Mouse (Mus musculus) hindbrain, embryonic 11.5 days (tissue): Measurements from ENCODE around the gene Ms4a1. TPM values are rescaled to one million over a fixed set of nuclear protein-coding genes. Genes with fewer than 3 reads are reported as not detected.
A peak's percentile ranks its signal among the peaks of the same experiment; 100 is the strongest.
"Not testable (repeated sequence)": the region's sequence is repeated elsewhere in the genome, so short reads cannot be mapped to it uniquely, and the experiment has no call there.

ENCODE experiments used
- ATAC-seq: fragments of 200-750 bp; cut with Nextera tagmentation; 2 replicates; pipeline ENCODE4 v1.8.0; 2017; ENCODE audit warnings: mild to moderate bottlenecking, moderate TSS enrichment, moderate library complexity; ENCODE audit not compliant: low FRiP score
- DNase-seq: peaks from one replicate; pipeline ENCODE4 v3.0.0-alpha.2; 2015; ENCODE audit warnings: low spot score
- H3K27ac ChIP-seq: fragments of 300-500 bp; sonication (generic); 2 replicates; pipeline ENCODE4 v1.5.1; 2014; ENCODE audit warnings: mild to moderate bottlenecking, low read depth, low read length
- H3K27me3 ChIP-seq: fragments of 300-500 bp; sonication (generic); 2 replicates; pipeline ENCODE4 v1.6.1; 2014; ENCODE audit warnings: mild to moderate bottlenecking, low read length, moderate library complexity, mixed read lengths; ENCODE audit not compliant: control insufficient read depth, insufficient read depth
- H3K36me3 ChIP-seq: fragments of 300-500 bp; sonication (generic); 2 replicates; pipeline ENCODE4 v1.6.1; 2014; ENCODE audit warnings: mild to moderate bottlenecking, low read length, moderate library complexity, mixed read lengths; ENCODE audit not compliant: control insufficient read depth, insufficient read depth
- H3K4me1 ChIP-seq: fragments of 300-500 bp; sonication (generic); replicated peaks from 2 replicates; pipeline ENCODE4 v1.6.1; 2014; ENCODE audit warnings: low read length, mixed read lengths; ENCODE audit not compliant: control insufficient read depth, insufficient read depth
- H3K4me2 ChIP-seq: fragments of 300-500 bp; sonication (generic); replicated peaks from 2 replicates; pipeline ENCODE4 v1.6.1; 2014; ENCODE audit warnings: mild to moderate bottlenecking, low read depth, low read length
- H3K4me3 ChIP-seq: fragments of 300-500 bp; sonication (generic); 2 replicates; pipeline ENCODE4 v1.5.1; 2014; ENCODE audit warnings: low read depth, low read length
- H3K9ac ChIP-seq: fragments of 300-500 bp; sonication (generic); 2 replicates; pipeline ENCODE4 v1.6.1; 2014; ENCODE audit warnings: low read depth, low read length
- H3K9me3 ChIP-seq: fragments of 300-500 bp; sonication (generic); 2 replicates; pipeline ENCODE4 v1.6.1; 2016; ENCODE audit warnings: low read length; ENCODE audit not compliant: control insufficient read depth
- WGBS: fragments of 180-500 bp; shearing (Covaris S2); extraction: QIAGEN DNeasy Blood & Tissue Kit; methylation state at CpG from one replicate; pipeline ENCODE4 v1.1.7; 2014; 5-methylcytosine and 5-hydroxymethylcytosine counted together
- polyA plus RNA-seq: library from polyadenylated mRNA; unstranded; fragments of >200 nt; fragmentation: Nextera tagmentation; extraction: Ambion mirVana; gene quantifications from 2 replicates; pipeline ENCODE4 v1.2.1, GENCODE M21; 2014

The Ms4a1 gene
- polyA plus RNA-seq: not detected in 2 replicates

DNA sequence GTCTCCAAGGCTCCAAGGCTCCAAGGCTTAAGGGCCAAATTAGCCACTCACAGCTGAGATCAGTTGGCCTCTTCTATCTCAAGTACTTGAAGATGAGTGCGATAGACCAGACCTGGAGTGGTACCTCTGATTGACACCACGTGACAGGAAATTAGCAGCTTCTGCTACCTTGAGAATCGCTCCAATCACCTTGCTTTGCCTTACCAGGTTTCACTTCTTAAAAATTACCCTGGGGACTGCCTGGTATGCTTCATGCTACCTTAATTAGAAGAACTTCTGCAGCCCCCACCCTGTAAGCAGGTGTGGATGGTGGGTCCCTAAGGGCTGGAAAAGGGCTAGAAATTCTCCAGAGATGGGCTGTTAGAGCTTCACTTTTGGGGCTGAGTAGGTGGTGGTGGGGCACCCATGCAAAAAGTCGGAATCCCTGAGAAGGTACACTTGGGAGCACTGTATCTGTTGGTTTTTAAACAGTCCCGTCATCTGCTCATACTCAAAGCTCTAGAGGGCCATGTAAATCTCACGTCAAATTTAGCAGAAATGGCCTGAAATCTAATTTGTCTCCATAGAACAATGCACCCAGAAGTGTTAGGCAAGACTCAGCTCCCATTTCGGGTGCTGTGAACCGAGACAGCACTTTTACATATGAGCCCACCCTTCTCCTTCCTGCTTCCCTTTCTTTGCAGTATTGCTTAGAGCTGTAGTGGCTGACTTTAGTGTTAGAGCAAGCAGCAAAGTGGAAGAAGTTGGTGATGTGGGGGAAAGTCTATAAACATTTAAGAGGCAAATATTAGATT is at the start of gene Ms4a1:
Ms4a1 (minus strand) TSS at position 190 of the 794 bp plus-strand sequence.
- no peaks in the 10 kb centered on the region for H3K9me3 ChIP-seq
- 78% methylated on average over 8 of the region's 8 CpGs for whole genome bisulfite sequencing
- no peaks in the 10 kb centered on the region for H3K27me3 ChIP-seq
- no peaks in the 10 kb centered on the region for H3K4me1 ChIP-seq
- H3K9ac ChIP-seq: no peak within 1 kb of the TSS
- H3K36me3 ChIP-seq: no peaks in the 10 kb centered on the region
- no peak for DNase-seq
- no peak within 1 kb of the TSS for H3K27ac ChIP-seq
- no peak within 1 kb of the TSS for H3K4me2 ChIP-seq
- no peak for ATAC-seq
- no peak within 1 kb of the TSS for H3K4me3 ChIP-seq

DNA sequence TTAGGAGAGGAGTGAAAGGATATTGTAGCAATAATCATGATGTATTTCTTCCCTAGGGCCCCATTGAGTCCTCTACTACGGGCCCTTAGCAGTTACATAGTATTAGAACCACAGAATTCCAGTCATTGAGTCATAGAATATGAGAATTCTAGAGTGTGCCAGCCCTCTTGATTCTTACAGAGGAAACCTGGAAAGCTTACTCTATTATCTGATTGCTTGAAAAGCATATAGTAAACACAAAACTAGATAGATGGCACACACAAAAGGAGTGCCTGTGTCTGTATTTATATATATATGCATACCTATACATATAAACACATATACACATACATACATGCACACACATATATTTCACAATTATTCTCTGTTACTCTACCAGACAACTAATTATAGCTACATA is 48.3 kb upstream of the Ms4a1 start, which contains the start of gene Ms4a14:
Ms4a14 (minus strand) TSS at position 101 of the 400 bp plus-strand sequence.
- Histone ChIP-seq H3K4me1 (no peaks in the 10 kb centered on the region), H3K36me3 (no peaks in the 10 kb centered on the region), H3K4me2 (no peak within 1 kb of the TSS), H3K9me3 (no peaks in the 10 kb centered on the region), H3K4me3 (no peak within 1 kb of the TSS), H3K27ac (no peak within 1 kb of the TSS), H3K9ac (no peak within 1 kb of the TSS), H3K27me3 (no peaks in the 10 kb centered on the region)
- DNase-seq (no peak), ATAC-seq (no peak)
- WGBS: 71% methylated on average over 1 of the region's 1 CpGs

GRCm38 (mm10) chr19:11308888-11309287 is 42.8 kb upstream of the Ms4a1 start:
- Histone ChIP-seq H3K9ac (no peak overlapping the region), H3K9me3 (no peaks in the 10 kb centered on the region), H3K4me3 (no peak overlapping the region), H3K4me2 (no peak overlapping the region), H3K27ac (no peak overlapping the region), H3K4me1 (no peaks in the 10 kb centered on the region), H3K27me3 (no peaks in the 10 kb centered on the region), H3K36me3 (no peaks in the 10 kb centered on the region)
- DNase-seq (no peak), ATAC-seq (no peak)

DNA sequence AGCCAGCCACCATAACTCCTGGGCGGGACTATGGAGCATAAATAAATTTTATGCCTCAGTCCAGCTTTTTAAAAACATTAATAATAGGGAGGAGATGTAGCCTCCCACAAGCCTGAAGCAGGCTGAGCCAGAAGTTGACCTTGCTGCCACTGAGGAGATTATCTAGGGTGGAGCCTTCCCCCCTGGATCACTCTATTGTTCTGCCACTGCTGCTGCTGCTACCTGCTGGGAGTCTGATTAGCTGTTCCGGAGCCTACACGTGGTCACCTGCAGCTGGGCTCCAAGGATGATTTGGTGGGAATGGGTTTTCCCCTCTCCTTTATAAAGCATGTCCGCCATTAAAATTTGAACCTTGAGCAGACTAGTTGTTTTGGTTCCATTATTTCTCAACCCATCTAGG is 33.5 kb upstream of the Ms4a1 start:
- H3K9me3 ChIP-seq, H3K27ac ChIP-seq, H3K27me3 ChIP-seq, DNase-seq, H3K36me3 ChIP-seq, ATAC-seq, H3K4me1 ChIP-seq, H3K4me3 ChIP-seq, H3K4me2 ChIP-seq, H3K9ac ChIP-seq: not testable (repeated sequence)
- 45% methylated on average over 4 of the region's 4 CpGs for WGBS

DNA sequence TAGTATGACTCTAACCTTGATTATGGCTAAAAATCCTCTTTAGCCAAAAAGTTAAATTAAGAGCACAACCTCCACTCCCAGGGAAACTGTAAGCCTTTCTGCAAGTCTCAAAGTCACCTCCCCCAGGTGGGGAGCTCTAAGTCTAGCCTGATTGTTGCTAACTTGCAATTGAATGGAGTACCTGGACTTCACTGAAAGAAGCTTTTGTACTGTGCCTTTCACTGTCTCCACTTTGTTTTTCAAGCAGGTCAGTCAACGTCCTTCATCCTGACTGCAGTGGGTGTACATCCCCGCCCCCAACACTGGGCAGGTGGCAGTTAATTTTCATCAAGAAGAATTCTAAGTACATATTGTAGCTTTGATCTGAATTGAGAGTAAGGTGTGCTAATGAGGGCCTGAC is 32.9 kb upstream of the Ms4a1 start:
- no peak for DNase-seq
- Histone ChIP-seq H3K9ac (no peak overlapping the region), H3K27me3 (no peaks in the 10 kb centered on the region), H3K9me3 (no peaks in the 10 kb centered on the region), H3K4me1 (no peaks in the 10 kb centered on the region), H3K36me3 (no peaks in the 10 kb centered on the region), H3K4me2 (no peak overlapping the region), H3K27ac (no peak overlapping the region), H3K4me3 (no peak overlapping the region)
- WGBS: 52% methylated on average over 2 of the region's 2 CpGs
- no peak for ATAC-seq

DNA sequence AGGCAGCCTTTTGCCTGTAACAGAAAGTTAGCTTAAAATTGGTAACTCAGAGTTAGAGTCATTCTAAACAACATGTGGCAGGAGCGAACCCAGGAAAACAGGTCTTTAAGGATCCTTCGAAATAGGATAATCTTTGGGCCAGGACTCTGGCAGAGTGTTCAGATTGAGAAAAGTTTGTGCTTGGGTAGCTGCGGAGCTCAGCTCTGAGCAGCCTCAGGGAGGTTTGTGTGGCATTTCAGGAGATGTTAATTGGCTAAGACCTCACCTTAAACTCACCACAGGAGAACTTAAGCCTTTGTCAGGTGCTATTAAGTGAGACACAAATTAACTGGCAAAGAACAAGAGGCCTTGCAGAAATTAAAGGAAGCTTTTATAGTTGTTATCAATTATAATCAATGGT is 27.6 kb upstream of the Ms4a1 start:
- H3K9ac ChIP-seq, H3K4me3 ChIP-seq, H3K4me1 ChIP-seq, ATAC-seq, H3K9me3 ChIP-seq, H3K27ac ChIP-seq, H3K27me3 ChIP-seq, H3K4me2 ChIP-seq, H3K36me3 ChIP-seq: not testable (repeated sequence)
- peak; percentile 9 for DNase-seq
- 12% methylated on average over 3 of the region's 3 CpGs for WGBS

GRCm38 (mm10) chr19:11292990-11293389 is 26.9 kb upstream of the Ms4a1 start:
- H3K27ac ChIP-seq: no peak overlapping the region
- 19% methylated on average over 12 of the region's 12 CpGs for WGBS
- H3K4me2 ChIP-seq: peak overlapping the region; percentile 37
- no peaks in the 10 kb centered on the region for H3K4me1 ChIP-seq
- H3K9ac ChIP-seq: 0 out of 2 replicates have a peak overlapping the region, but pooled peaks have one; percentile 19
- H3K9me3 ChIP-seq: no peaks in the 10 kb centered on the region
- H3K27me3 ChIP-seq: no peaks in the 10 kb centered on the region
- H3K36me3 ChIP-seq: no peaks in the 10 kb centered on the region
- H3K4me3 ChIP-seq: no peak overlapping the region
- DNase-seq (peak; percentile 41), ATAC-seq (no peak)

GRCm38 (mm10) chr19:11283773-11284172 is 17.7 kb upstream of the Ms4a1 start, which contains the start of gene Ms4a5:
Ms4a5 (minus strand) TSS chr19:11283873.
- 91% methylated on average over 2 of the region's 2 CpGs for WGBS
- no peaks in the 10 kb centered on the region for H3K9me3 ChIP-seq
- no peak within 1 kb of the TSS for H3K9ac ChIP-seq
- no peak within 1 kb of the TSS for H3K4me2 ChIP-seq
- H3K27me3 ChIP-seq: no peaks in the 10 kb centered on the region
- no peak within 1 kb of the TSS for H3K4me3 ChIP-seq
- ATAC-seq (no peak), DNase-seq (no peak)
- no peaks in the 10 kb centered on the region for H3K36me3 ChIP-seq
- no peaks in the 10 kb centered on the region for H3K4me1 ChIP-seq
- no peak within 1 kb of the TSS for H3K27ac ChIP-seq

DNA sequence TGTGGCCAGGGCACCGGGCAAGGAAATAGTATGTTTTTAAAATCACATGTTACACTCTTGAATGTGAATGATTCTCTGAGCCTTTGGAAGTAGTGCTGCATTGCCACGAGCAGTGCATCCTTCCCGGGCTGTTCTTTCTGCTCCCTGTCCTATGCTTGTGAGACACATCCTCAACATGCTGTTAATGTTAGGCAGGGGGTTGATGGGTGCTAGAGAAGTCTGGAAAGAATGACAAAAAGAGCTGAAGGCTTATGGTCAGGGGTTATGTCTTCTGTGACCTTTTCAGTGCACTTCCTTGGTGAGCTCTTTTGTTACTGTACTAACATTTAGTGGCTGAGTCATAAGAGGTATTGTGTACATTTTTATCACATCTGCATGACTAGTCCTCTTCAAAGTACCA is 14.2 kb upstream of the Ms4a1 start:
- H3K27me3 ChIP-seq: no peaks in the 10 kb centered on the region
- no peaks in the 10 kb centered on the region for H3K4me1 ChIP-seq
- H3K4me2 ChIP-seq: no peak overlapping the region
- DNase-seq: no peak
- 82% methylated on average over 3 of the region's 3 CpGs for WGBS
- H3K36me3 ChIP-seq: no peaks in the 10 kb centered on the region
- no peak for ATAC-seq
- no peak overlapping the region for H3K4me3 ChIP-seq
- no peaks in the 10 kb centered on the region for H3K9me3 ChIP-seq
- no peak overlapping the region for H3K9ac ChIP-seq
- no peak overlapping the region for H3K27ac ChIP-seq
